Mouse (Mus musculus) neutrophil, adult 65 days (primary cell): ENCODE data around the gene S100a6. TPM values are rescaled to one million over a fixed set of nuclear protein-coding genes. Genes with fewer than 3 reads are reported as not detected.

Experiments used
- total RNA-seq: library from RNA; stranded (reverse); gene quantifications from 2 replicates; pipeline ENCODE4 v1.2.4, GENCODE M21; 2023

The S100a6 gene
- total RNA-seq = 1,586 and 1,659 TPM in 2 replicates

DNA sequence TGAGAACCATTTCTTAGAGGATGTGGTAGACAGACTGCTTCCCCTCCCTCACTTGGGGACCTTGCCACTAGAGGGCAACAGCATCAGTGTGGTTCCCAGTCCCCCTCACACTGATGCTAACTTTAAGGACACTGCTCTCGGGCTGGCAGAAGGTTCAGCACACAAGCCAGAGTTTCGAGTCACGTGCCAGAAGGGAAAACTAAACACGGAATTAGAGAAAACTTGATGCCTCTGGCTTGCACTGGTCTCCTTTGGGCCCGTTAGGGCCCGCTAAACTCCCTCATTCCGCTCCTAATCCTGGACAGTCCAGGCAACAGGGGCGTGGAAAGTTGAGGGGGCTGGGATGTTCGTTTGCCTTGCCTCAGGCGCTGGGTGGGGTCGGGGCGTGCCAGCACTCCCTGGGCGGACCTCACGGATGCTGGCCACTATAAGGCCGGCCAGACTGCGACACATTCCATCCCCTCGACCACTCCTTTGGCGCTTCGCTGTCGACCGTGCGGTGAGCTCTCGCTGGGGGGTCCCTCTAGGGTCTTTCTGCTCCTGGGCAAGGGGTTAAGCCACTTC lies at the start of gene S100a6:
TSS of gene S100a6 (plus strand) at position 155 of the 564 bp plus-strand sequence.

DNA sequence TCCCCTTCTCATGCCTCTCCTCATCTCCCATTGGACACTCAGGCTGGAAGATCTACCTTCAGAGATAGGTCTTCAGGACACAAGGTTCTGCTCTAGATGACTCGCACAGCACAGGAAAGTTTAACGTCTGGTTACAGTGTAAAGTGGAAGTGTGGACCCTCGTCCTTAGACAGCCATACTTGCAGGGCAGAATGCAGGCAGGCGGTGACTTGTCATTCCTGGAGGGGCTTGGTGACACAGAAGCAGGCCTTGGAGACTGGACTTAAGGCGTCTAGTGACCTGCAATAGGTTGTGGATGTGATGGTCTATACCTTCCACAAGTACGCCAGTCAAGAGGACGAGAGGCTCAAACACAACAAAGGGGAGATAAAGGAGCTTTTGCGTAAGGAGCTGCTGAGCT lies 22.7 kb upstream of the S100a6 start, which contains the start of gene S100a2:
TSS of gene S100a2 (plus strand) at position 301 of the 400 bp plus-strand sequence.

DNA sequence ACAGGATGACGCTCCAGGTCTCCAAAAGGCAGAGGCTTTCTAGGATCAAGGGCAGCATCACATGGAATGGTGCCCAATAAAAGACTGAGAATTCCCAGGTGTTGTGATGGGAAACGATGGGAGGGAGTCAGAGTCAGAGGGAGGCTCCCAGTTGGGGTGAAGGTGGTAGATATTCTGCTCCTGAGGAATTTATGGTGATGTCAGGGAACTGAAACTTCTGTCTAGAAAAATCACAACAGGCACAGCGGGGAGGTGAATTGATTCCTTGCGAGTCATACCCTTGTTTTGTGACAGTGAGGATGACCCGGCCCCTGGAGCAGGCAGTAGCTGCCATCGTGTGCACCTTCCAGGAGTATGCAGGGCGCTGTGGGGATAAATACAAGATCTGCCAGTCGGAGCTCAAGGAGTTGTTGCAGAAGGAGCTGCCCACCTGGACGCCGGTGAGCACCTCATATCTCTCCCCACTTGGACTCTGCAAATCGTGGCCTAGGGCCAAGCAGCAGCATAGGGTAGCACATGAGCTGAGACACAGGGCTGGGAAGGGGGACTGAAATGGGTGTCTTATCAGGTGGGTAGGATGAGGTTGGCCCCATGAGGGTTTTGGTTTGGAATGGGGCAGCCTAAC lies 11.1 kb upstream of the S100a6 start, which contains the start of gene Gm42674:
TSS of gene Gm42674 (plus strand) at position 419 of the 625 bp plus-strand sequence.

DNA sequence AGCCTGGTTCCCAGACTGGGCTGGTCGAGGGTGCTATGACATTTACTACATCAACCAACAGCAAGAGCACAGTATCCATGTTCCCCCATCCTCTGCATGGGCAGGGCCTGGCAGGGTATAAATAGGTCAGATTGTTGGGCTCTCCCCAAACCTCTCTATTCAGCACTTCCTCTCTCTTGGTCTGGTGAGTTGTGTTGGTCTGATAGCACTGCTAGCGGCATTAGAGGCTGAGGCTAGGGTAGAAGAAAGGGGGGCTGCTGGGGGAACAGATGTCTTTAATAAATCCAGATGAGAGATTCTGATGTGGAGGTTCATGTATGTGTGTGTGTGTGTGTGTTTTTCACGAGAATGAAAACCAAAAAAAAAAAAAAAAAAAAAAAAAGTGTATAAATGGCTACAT lies 9.1 kb upstream of the S100a6 start, which contains the start of gene S100a4:
TSS of gene S100a4 (plus strand) at position 149 of the 400 bp plus-strand sequence.

DNA sequence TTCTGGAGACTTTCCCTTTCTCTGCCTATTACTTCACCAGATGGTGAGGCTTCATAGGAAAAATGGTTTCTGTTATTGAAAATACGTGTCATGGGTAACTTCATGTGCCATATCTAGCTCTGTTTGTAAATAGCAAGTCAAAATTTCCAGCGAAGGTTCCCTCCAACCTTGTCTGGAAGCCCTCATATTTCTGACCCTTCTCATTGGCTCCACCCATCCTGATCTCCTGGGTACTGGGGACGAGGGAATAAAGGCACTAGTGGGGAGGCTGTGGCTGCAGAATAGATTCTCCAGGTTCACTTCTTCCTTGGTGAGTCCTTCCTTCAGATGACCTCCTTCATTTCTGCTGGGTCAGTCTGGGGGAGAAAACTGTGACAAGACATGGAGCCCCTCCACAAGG lies 4.5 kb upstream of the S100a6 start, which contains the start of gene S100a5:
TSS of gene S100a5 (plus strand) at position 301 of the 400 bp plus-strand sequence.

DNA sequence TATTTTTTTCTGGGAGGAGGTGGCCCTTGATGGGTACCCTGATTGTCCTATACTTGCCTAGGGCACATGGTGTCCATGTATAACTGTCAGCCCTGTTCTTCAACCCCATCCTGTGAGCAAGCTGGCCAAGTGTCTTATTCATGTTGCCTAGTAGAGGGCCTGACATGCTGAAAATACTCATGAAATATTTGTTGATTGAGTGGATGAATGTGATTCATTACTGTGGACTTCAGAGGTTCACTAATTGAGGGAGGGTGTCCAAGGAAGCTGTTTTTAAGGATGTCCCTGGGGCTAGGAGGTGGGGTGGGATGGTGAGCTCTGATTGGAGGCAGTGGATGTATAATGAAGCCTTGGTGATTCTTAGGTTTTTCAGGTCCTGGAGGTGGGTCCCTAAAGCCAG lies 41.0 kb downstream of the S100a6 start, which contains the start of gene S100a7a:
TSS of gene S100a7a (plus strand) at position 301 of the 400 bp plus-strand sequence.

DNA sequence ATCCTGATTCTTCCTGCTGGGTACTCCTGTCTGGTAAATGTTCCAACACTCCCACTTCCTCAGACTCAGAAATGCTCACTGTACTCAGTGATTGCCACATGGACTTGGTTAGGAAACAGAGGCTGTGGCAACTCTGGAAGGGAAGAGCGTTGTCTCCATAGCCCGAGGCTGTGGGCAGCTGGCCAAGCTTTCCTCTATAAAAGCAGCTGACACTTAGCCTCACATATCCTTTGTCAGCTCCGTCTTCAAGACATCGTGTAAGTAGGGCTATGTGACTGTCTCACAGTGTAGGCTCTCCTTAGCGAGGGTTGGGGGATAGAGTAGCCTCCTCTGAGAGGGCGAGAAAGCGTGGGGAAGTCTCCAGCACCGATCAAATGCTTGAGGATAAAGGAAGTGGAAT lies 56.2 kb downstream of the S100a6 start, which contains the start of gene S100a8:
TSS of gene S100a8 (plus strand) at position 133 of the 400 bp plus-strand sequence.

Other genes with a start within 250 kb of the S100a6 start
- 0.50 and 0.76 TPM in 2 replicates for gene Slc27a3, start 222.9 kb upstream of the S100a6 start, total RNA-seq
- gene Ints3, start 179.3 kb upstream of the S100a6 start, total RNA-seq = 40.4 and 44.8 TPM in 2 replicates
- gene Npr1, start 147.0 kb upstream of the S100a6 start, total RNA-seq = 0.69 TPM in 1 of 2 replicates, not detected in the other
- gene Ilf2, start 136.8 kb upstream of the S100a6 start, total RNA-seq = 56.3 and 69.0 TPM in 2 replicates
- 31.8 and 36.7 TPM in 2 replicates for gene Snapin, start 121.8 kb upstream of the S100a6 start, total RNA-seq
- gene Chtop, start 103.4 kb upstream of the S100a6 start, total RNA-seq = 84.3 and 109 TPM in 2 replicates
- gene S100a1, start 98.5 kb upstream of the S100a6 start, total RNA-seq = 15.8 and 19.3 TPM in 2 replicates
- 35.7 and 46.4 TPM in 2 replicates for gene S100a13, start 98.4 kb upstream of the S100a6 start, total RNA-seq
- gene S100a14, start 86.0 kb upstream of the S100a6 start, total RNA-seq = not detected in 2 replicates
- gene S100a16, start 75.6 kb upstream of the S100a6 start, total RNA-seq = not detected in 2 replicates
- 7.2 and 9.0 TPM in 2 replicates for gene S100a3, start 52.3 kb upstream of the S100a6 start, total RNA-seq
- gene S100a2, start 22.6 kb upstream of the S100a6 start, total RNA-seq = 4.0 TPM in 1 of 2 replicates, not detected in the other
- not detected in 2 replicates for gene Gm42674, start 11.0 kb upstream of the S100a6 start, total RNA-seq
- gene S100a4, start 9.1 kb upstream of the S100a6 start, total RNA-seq = 255 and 265 TPM in 2 replicates
- gene S100a5, start 4.4 kb upstream of the S100a6 start, total RNA-seq = 1.8 TPM in 1 of 2 replicates, not detected in the other
- gene S100a7a, start 41.1 kb downstream of the S100a6 start, total RNA-seq = 1.6 and 1.7 TPM in 2 replicates
- gene S100a8, start 56.1 kb downstream of the S100a6 start, total RNA-seq = 28,077 and 51,899 TPM in 2 replicates
- 41,670 and 63,036 TPM in 2 replicates for gene S100a9, start 82.8 kb downstream of the S100a6 start, total RNA-seq
- gene Pglyrp4, start 114.0 kb downstream of the S100a6 start, total RNA-seq = 1.2 and 1.7 TPM in 2 replicates
- not detected in 2 replicates for gene Gm5849, start 165.0 kb downstream of the S100a6 start, total RNA-seq